Mouse (Mus musculus) lung, postnatal 0 days (tissue): Measurements from ENCODE around the gene Scaf11. TPM values are rescaled to one million over a fixed set of nuclear protein-coding genes. Genes with fewer than 3 reads are reported as not detected.

Experiments used
- ATAC-seq: fragments of 200-750 bp; cut with Nextera tagmentation; 2 replicates; pipeline ENCODE4 v1.8.0; 2017; ENCODE audit warnings: moderate library complexity
- DNase-seq: peaks from one replicate; pipeline ENCODE4 v3.0.0-alpha.2; 2016; ENCODE audit warnings: low spot score
- H3K27ac ChIP-seq: fragments of 300-500 bp; sonication (generic); 2 replicates; pipeline ENCODE4 v1.5.1; 2014; ENCODE audit warnings: antibody characterized with exemption, mild to moderate bottlenecking, low read length, mixed read lengths
- H3K27me3 ChIP-seq: fragments of 300-500 bp; sonication (generic); replicated peaks from 2 replicates; pipeline ENCODE4 v1.6.1; 2014; ENCODE audit warnings: low read length, mixed read lengths; ENCODE audit not compliant: insufficient read depth
- H3K36me3 ChIP-seq: fragments of 300-500 bp; sonication (generic); 2 replicates; pipeline ENCODE4 v1.6.1; 2014; ENCODE audit warnings: low read length, mixed read lengths; ENCODE audit not compliant: insufficient read depth
- H3K4me1 ChIP-seq: fragments of 300-500 bp; sonication (generic); 2 replicates; pipeline ENCODE4 v1.6.1; 2014; ENCODE audit warnings: antibody characterized with exemption, low read depth, low read length, mixed read lengths; ENCODE audit not compliant: insufficient read depth
- H3K4me2 ChIP-seq: fragments of 300-500 bp; sonication (generic); replicated peaks from 2 replicates; pipeline ENCODE4 v1.6.1; 2014; ENCODE audit warnings: low read depth, mild to moderate bottlenecking, low read length, moderate library complexity, mixed read lengths
- H3K4me3 ChIP-seq: fragments of 300-500 bp; sonication (generic); 2 replicates; pipeline ENCODE4 v1.5.1; 2014; ENCODE audit warnings: low read depth, low read length
- H3K9ac ChIP-seq: fragments of 300-500 bp; sonication (generic); replicated peaks from 2 replicates; pipeline ENCODE4 v1.6.1; 2014; ENCODE audit warnings: low read depth, mild to moderate bottlenecking
- H3K9me3 ChIP-seq: fragments of 300-500 bp; sonication (generic); 2 replicates; pipeline ENCODE4 v1.6.1; 2016; ENCODE audit warnings: low read length, mixed read lengths
- CTCF ChIP-seq: IDR thresholded peaks from 2 replicates; pipeline ENCODE4 v1.5.1; 2016; ENCODE audit warnings: antibody characterized with exemption, mild to moderate bottlenecking
- EP300 ChIP-seq: IDR thresholded peaks from 2 replicates; pipeline ENCODE4 v1.6.1; 2016; ENCODE audit warnings: antibody characterized with exemption, mild to moderate bottlenecking, control low read depth
- WGBS: fragments of 180-500 bp; shearing (Covaris S2); extraction: QIAGEN DNeasy Blood & Tissue Kit; methylation state at CpG from one replicate; pipeline ENCODE4 v1.1.7; 2014; 5-methylcytosine and 5-hydroxymethylcytosine counted together
- polyA plus RNA-seq: library from polyadenylated mRNA; unstranded; fragments of >200 nt; fragmentation: Nextera tagmentation; extraction: Ambion mirVana; gene quantifications from 2 replicates; pipeline ENCODE4 v1.2.1, GENCODE M21; 2015

The Scaf11 gene
- polyA plus RNA-seq, 1 experiment from 2014 or later = 59.9 TPM

GRCm38 (mm10) chr15:96392878-96393277 lies 67.8 kb downstream of the Scaf11 start:
- H3K9ac ChIP-seq = no peak overlapping the region
- no peak overlapping the region for H3K27ac ChIP-seq
- no peaks in the 10 kb centered on the region for H3K9me3 ChIP-seq
- H3K4me1 ChIP-seq = 0 out of 2 replicates have a peak, but pooled peaks cover 3% of the 10 kb centered on the region
- H3K36me3 ChIP-seq = peaks cover 11% of the 10 kb centered on the region
- peak; percentile 54 for DNase-seq
- no peaks in the 10 kb centered on the region for H3K27me3 ChIP-seq
- no peak overlapping the region for H3K4me2 ChIP-seq
- H3K4me3 ChIP-seq = no peak overlapping the region
- 85% methylated on average over 3 of the region's 3 CpGs for WGBS
- TF ChIP-seq CTCF (0 out of 2 replicates have a peak, but pooled peaks have one; percentile 23), EP300 (no peak)
- ATAC-seq = no peak

- Histone ChIP-seq H3K4me2 (no peak overlapping the region), H3K27me3 (no peaks in the 10 kb centered on the region), H3K4me1 (no peaks in the 10 kb centered on the region), H3K4me3 (no peak overlapping the region), H3K27ac (no peak overlapping the region), H3K9me3 (no peaks in the 10 kb centered on the region), H3K9ac (no peak overlapping the region), H3K36me3 (peaks cover 11% of the 10 kb centered on the region)
- ATAC-seq (peak; percentile 19), DNase-seq (no peak)
- WGBS = 79% methylated on average over 1 of the region's 1 CpGs
- no peak for TF ChIP-seq EP300
- TF ChIP-seq CTCF = no peak; the same call in 1 of the 2 replicates
Observed at GRCm38 (mm10) chr15:96388565-96388964, 72.1 kb downstream of the Scaf11 start.

- WGBS = 77% methylated on average over 11 of the region's 11 CpGs
- Histone ChIP-seq H3K4me1 (no peaks in the 10 kb centered on the region), H3K4me3 (no peak overlapping the region), H3K9me3 (no peaks in the 10 kb centered on the region), H3K9ac (no peak overlapping the region), H3K4me2 (no peak overlapping the region), H3K27ac (no peak overlapping the region), H3K27me3 (no peaks in the 10 kb centered on the region), H3K36me3 (peaks cover 4% of the 10 kb centered on the region; the same call in 1 of the 2 replicates)
- DNase-seq (no peak), ATAC-seq (no peak)
- no peak for TF ChIP-seq CTCF
- no peak for TF ChIP-seq EP300
Observed at GRCm38 (mm10) chr15:96382223-96382622, 78.4 kb downstream of the Scaf11 start.

- ATAC-seq = no peak
- Histone ChIP-seq H3K27me3 (no peaks in the 10 kb centered on the region), H3K9ac (no peak overlapping the region), H3K4me1 (no peaks in the 10 kb centered on the region), H3K9me3 (no peaks in the 10 kb centered on the region), H3K4me3 (no peak overlapping the region), H3K36me3 (peaks cover 4% of the 10 kb centered on the region; the same call in 1 of the 2 replicates), H3K4me2 (no peak overlapping the region), H3K27ac (no peak overlapping the region)
- DNase-seq = no peak
- 85% methylated on average over 7 of the region's 7 CpGs for WGBS
- TF ChIP-seq CTCF = no peak
- TF ChIP-seq EP300 = no peak
Observed at GRCm38 (mm10) chr15:96377701-96378100, 82.9 kb downstream of the Scaf11 start.

- no peaks in the 10 kb centered on the region for H3K9me3 ChIP-seq
- H3K36me3 ChIP-seq = peaks cover 2% of the 10 kb centered on the region; the same call in 1 of the 2 replicates
- H3K4me1 ChIP-seq = no peaks in the 10 kb centered on the region
- no peaks in the 10 kb centered on the region for H3K27me3 ChIP-seq
- H3K4me3 ChIP-seq = no peak overlapping the region
- H3K4me2 ChIP-seq = no peak overlapping the region
- peak overlapping the region; percentile 14; the same call in 1 of the 2 replicates for H3K27ac ChIP-seq
- DNase-seq = peak; percentile 52
- no peak overlapping the region for H3K9ac ChIP-seq
- ATAC-seq = peak; percentile 59
- 40% methylated on average over 5 of the region's 5 CpGs for WGBS
- TF ChIP-seq EP300 (no peak), CTCF (no peak)
Observed at GRCm38 (mm10) chr15:96377263-96377662, 83.4 kb downstream of the Scaf11 start.

- H3K27me3 ChIP-seq = no peaks in the 10 kb centered on the region
- no peak overlapping the region for H3K4me3 ChIP-seq
- no peaks in the 10 kb centered on the region for H3K4me1 ChIP-seq
- 89% methylated on average over 2 of the region's 2 CpGs for WGBS
- TF ChIP-seq EP300 (no peak), CTCF (no peak)
- peaks cover 11% of the 10 kb centered on the region for H3K36me3 ChIP-seq
- H3K4me2 ChIP-seq = no peak overlapping the region
- no peaks in the 10 kb centered on the region for H3K9me3 ChIP-seq
- no peak overlapping the region for H3K27ac ChIP-seq
- DNase-seq = no peak
- no peak overlapping the region for H3K9ac ChIP-seq
- no peak for ATAC-seq
Observed at GRCm38 (mm10) chr15:96376214-96376613, 84.4 kb downstream of the Scaf11 start.

- H3K9ac ChIP-seq = no peak overlapping the region
- H3K4me2 ChIP-seq = no peak overlapping the region
- H3K36me3 ChIP-seq = peaks cover 31% of the 10 kb centered on the region
- ATAC-seq (no peak), DNase-seq (no peak)
- no peak overlapping the region for H3K4me3 ChIP-seq
- no peaks in the 10 kb centered on the region for H3K27me3 ChIP-seq
- no peaks in the 10 kb centered on the region for H3K4me1 ChIP-seq
- no peaks in the 10 kb centered on the region for H3K9me3 ChIP-seq
- H3K27ac ChIP-seq = no peak overlapping the region
- WGBS = 82% methylated on average over 5 of the region's 5 CpGs
- peak; percentile 43 for TF ChIP-seq CTCF
- TF ChIP-seq EP300 = no peak
Observed at GRCm38 (mm10) chr15:96373161-96373560, 87.5 kb downstream of the Scaf11 start.
